Mouse (Mus musculus) embryonic facial prominence, embryonic 12.5 days (tissue): ENCODE measurements around the gene Fryl. TPM values are rescaled to one million over a fixed set of nuclear protein-coding genes. Genes with fewer than 3 reads are reported as not detected.

Source experiments
- ATAC-seq: fragments of 200-750 bp; cut with Nextera tagmentation; 2 replicates; pipeline ENCODE4 v1.8.0; 2017; ENCODE audit not compliant: insufficient number of reproducible peaks, insufficient read depth, low FRiP score, low TSS enrichment
- H3K27ac ChIP-seq: fragments of 300-500 bp; sonication (generic); 2 replicates; pipeline ENCODE4 v1.5.1; 2016; ENCODE audit warnings: mild to moderate bottlenecking
- H3K27me3 ChIP-seq: fragments of 300-500 bp; sonication (generic); 2 replicates; pipeline ENCODE4 v1.6.1; 2016; ENCODE audit warnings: mild to moderate bottlenecking, moderate library complexity
- H3K36me3 ChIP-seq: fragments of 300-500 bp; sonication (generic); 2 replicates; pipeline ENCODE4 v1.6.1; 2016; ENCODE audit warnings: mild to moderate bottlenecking
- H3K4me1 ChIP-seq: fragments of 300-500 bp; sonication (generic); 2 replicates; pipeline ENCODE4 v1.6.1; 2016
- H3K4me2 ChIP-seq: fragments of 300-500 bp; sonication (generic); replicated peaks from 2 replicates; pipeline ENCODE4 v1.6.1; 2016; ENCODE audit warnings: mild to moderate bottlenecking, moderate library complexity
- H3K4me3 ChIP-seq: fragments of 300-500 bp; sonication (generic); 2 replicates; pipeline ENCODE4 v1.5.1; 2016; ENCODE audit warnings: mild to moderate bottlenecking
- H3K9ac ChIP-seq: fragments of 300-500 bp; sonication (generic); 2 replicates; pipeline ENCODE4 v1.6.1; 2016; ENCODE audit warnings: mild to moderate bottlenecking, moderate library complexity
- H3K9me3 ChIP-seq: fragments of 300-500 bp; sonication (generic); 2 replicates; pipeline ENCODE4 v1.6.1; 2016; ENCODE audit warnings: mild to moderate bottlenecking, moderate library complexity
- WGBS: fragments of 180-500 bp; shearing (Covaris S2); methylation state at CpG from one replicate; pipeline ENCODE4 v1.1.7; 2016; 5-methylcytosine and 5-hydroxymethylcytosine counted together
- polyA plus RNA-seq: library from polyadenylated mRNA; unstranded; fragments of >200 nt; fragmentation: Nextera tagmentation; extraction: Ambion mirVana; gene quantifications from 2 replicates; pipeline ENCODE4 v1.2.1, GENCODE M21; 2016

The Fryl gene
- polyA plus RNA-seq, 1 experiment from 2014 or later = 28.6 TPM

DNA sequence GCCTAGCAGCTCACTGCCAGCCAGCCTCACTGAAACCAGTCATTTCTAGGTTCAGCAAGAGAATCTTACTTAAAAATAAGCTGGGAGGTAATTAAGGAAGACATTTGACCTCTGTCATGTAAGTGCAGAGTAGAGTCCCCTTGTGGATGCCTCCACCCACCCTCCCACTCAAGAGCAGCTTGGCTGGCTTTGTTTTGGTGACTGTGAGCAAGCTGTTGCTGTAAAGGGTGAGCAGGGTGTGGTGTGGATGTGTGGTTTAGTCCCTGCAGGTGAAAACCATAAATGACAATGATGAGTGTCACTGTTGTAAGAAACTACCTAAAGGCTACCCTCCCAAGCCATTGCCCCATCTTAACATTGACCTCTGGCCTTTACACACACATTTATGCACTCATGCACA is 104.2 kb downstream of the Fryl start:
- ATAC-seq = no peak
- no peak overlapping the region for H3K4me2 ChIP-seq
- H3K36me3 ChIP-seq = peaks cover 2% of the 10 kb centered on the region
- no peaks in the 10 kb centered on the region for H3K4me1 ChIP-seq
- no peak overlapping the region for H3K27ac ChIP-seq
- no peaks in the 10 kb centered on the region for H3K27me3 ChIP-seq
- H3K9me3 ChIP-seq = no peaks in the 10 kb centered on the region
- no peak overlapping the region for H3K4me3 ChIP-seq
- H3K9ac ChIP-seq = no peak overlapping the region

DNA sequence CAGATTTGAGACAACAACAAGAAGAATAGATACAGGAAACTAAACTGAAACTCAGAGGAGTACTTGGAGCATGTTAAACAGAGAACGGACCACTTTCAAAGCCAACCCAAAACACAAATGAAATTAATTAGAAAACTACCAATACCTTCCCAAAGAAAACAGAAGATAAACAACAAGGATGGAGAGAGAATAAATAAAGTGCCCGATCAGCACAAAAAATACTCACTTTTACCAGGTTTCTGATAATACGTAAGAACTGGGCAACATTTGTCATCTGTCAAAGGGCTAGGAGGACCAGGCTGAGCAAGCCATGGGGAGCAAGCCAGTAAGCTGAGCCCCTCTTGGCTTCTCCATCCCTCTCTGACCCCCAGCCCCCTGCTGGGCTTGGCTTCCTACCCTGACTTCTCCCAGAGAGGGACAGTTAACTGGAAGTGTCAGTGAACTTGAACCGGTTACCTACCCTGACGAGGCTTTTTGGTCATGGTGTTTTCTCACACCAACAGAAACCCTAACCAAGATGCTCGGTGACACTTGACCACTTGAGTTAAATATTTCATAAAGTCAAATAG is 105.5 kb downstream of the Fryl start:
- no peak overlapping the region for H3K4me3 ChIP-seq
- WGBS = 85% methylated on average over 6 of the region's 6 CpGs
- H3K27me3 ChIP-seq = no peaks in the 10 kb centered on the region
- H3K36me3 ChIP-seq = peaks cover 10% of the 10 kb centered on the region
- H3K27ac ChIP-seq = no peak overlapping the region
- H3K9ac ChIP-seq = no peak overlapping the region
- H3K9me3 ChIP-seq = no peaks in the 10 kb centered on the region
- no peak for ATAC-seq
- no peak overlapping the region for H3K4me2 ChIP-seq
- H3K4me1 ChIP-seq = no peaks in the 10 kb centered on the region

DNA sequence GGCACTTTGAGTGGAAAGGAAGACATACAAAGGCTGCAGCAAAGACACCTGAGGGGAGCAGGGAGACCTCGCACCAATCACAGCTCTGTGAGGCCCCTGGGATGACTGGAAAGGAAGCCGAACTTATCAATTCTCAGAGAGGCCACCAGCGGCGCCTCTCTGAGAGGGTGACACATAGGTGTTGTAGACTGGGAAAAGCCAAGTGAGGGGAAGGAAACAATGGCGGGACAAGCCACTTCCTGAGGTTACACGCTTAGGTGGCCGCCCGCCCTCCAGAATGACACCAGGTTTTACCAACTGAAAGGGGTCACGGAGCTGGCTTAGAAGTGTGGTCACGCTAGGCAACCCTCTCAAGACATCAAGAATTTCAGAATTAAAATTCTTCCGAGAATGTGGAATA is 111.4 kb downstream of the Fryl start:
- H3K36me3 ChIP-seq = peaks cover 12% of the 10 kb centered on the region
- no peak overlapping the region for H3K4me3 ChIP-seq
- H3K27me3 ChIP-seq = no peaks in the 10 kb centered on the region
- WGBS = 86% methylated on average over 11 of the region's 11 CpGs
- no peak for ATAC-seq
- no peak overlapping the region for H3K9ac ChIP-seq
- no peaks in the 10 kb centered on the region for H3K9me3 ChIP-seq
- H3K4me2 ChIP-seq = no peak overlapping the region
- H3K4me1 ChIP-seq = no peaks in the 10 kb centered on the region
- H3K27ac ChIP-seq = no peak overlapping the region

DNA sequence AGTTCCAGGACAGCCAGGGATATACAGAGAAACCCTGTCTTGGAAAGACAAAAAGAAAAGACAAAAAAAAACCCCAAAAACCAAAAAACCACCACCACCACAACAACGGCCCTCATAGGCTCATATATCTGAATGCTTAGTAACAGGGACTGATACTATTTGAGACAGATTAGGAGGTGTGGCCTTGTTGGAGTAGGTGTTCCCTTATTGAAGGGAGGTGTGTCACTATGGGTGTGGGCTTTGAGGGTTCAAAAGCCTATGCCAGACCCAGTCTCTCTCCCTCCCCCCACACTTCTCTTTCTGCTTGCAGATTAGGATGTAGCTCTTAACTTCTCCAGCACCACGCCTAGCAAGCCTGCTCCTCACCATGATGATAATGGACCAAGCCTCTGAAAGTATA is 114.7 kb downstream of the Fryl start:
- Histone ChIP-seq H3K9ac (no peak overlapping the region), H3K4me1 (no peaks in the 10 kb centered on the region), H3K27me3 (no peaks in the 10 kb centered on the region), H3K9me3 (no peaks in the 10 kb centered on the region), H3K4me3 (no peak overlapping the region), H3K27ac (no peak overlapping the region), H3K36me3 (peaks cover 7% of the 10 kb centered on the region), H3K4me2 (no peak overlapping the region)
- no peak for ATAC-seq
- 91% methylated on average over 2 of the region's 2 CpGs for WGBS

DNA sequence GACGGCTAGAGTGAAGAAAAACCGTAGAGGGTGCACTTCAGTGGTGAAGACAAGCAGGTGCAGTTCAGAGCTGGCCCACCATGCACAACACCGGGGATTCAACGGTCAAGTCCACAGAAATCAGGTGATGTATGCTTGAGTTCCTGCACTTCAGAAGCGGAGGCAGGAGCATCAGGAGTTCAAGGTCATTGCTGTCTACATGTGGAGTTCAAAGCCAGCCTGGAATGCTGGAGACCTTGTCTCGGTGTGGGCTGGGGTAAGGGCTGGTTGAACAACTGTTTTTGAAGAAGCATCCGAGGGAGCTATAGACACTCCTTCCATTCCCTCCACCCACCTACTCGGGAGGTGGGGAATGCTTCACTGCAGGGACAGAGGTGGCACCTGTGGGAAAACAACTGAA is 115.3 kb downstream of the Fryl start:
- Histone ChIP-seq H3K36me3 (peaks cover 3% of the 10 kb centered on the region; the same call in 1 of the 2 replicates), H3K27ac (no peak overlapping the region), H3K9ac (no peak overlapping the region), H3K4me1 (no peaks in the 10 kb centered on the region), H3K9me3 (no peaks in the 10 kb centered on the region), H3K4me3 (no peak overlapping the region), H3K4me2 (no peak overlapping the region), H3K27me3 (no peaks in the 10 kb centered on the region)
- ATAC-seq = no peak
- WGBS = 93% methylated on average over 8 of the region's 8 CpGs

DNA sequence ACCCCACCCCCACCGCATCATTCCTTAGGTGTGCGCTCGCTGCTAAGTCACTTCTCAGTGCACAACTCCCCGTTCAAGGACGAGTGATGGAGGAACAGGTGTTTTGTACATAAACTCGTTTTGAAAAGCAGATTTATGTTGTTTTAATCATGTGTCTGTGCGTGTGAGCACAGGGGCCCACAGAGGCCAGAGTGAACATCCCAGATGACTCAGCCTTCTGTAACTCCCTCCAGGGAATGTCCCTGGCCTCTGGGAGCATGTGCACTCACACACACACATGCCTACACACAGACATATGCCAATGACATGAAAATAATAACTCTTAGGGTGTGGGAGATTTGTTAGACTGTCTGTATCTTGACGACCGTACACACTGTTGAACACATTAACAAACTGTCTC is 118.9 kb downstream of the Fryl start:
- ATAC-seq = no peak
- WGBS = 84% methylated on average over 9 of the region's 9 CpGs
- no peak overlapping the region for H3K27ac ChIP-seq
- no peaks in the 10 kb centered on the region for H3K27me3 ChIP-seq
- H3K36me3 ChIP-seq = peaks cover 3% of the 10 kb centered on the region; the same call in 1 of the 2 replicates
- no peak overlapping the region for H3K9ac ChIP-seq
- no peak overlapping the region for H3K4me2 ChIP-seq
- H3K4me1 ChIP-seq = no peaks in the 10 kb centered on the region
- no peaks in the 10 kb centered on the region for H3K9me3 ChIP-seq
- no peak overlapping the region for H3K4me3 ChIP-seq

DNA sequence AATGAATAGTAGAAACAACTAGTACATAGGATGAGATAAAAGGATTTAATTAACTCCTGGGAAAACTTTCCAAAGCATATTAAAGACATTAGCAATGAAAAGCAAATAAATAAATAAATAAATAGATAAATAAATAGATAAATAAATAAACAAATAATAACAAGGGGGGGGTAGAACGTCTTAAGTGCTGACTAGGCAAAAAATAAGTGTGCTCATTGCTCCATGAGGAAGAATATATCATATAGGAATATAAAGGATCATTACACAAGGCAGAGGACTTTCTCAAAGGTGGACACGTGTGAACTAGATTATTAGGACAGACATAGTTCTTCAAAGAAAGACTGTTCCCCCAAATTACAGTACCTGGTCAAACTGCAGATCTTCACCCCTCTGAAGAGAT is 120.5 kb downstream of the Fryl start:
- Histone ChIP-seq H3K27ac (no peak overlapping the region), H3K36me3 (peaks cover 3% of the 10 kb centered on the region; the same call in 1 of the 2 replicates), H3K4me1 (no peaks in the 10 kb centered on the region), H3K9me3 (no peaks in the 10 kb centered on the region), H3K27me3 (no peaks in the 10 kb centered on the region), H3K9ac (no peak overlapping the region), H3K4me2 (no peak overlapping the region), H3K4me3 (no peak overlapping the region)
- 83% methylated on average over 2 of the region's 2 CpGs for WGBS
- ATAC-seq = no peak

DNA sequence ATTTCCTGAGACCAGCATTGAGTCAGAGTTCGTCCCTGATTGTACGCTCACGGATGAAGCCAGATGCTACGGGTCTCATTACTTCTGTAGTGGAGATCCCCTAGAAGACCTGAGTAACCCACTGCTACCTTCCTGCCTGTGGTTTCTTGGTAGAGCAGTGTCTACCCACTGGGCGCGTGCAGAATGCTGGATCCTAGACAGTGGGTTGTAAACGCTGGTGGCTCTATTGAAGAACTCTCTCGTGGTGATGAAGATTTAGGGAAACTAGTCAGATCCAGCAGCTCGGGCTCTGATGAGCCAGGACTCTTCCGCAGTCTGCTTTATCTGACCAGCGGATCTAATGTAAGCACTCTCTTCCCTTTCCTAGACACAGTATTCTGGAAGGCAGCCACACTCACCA is 121.3 kb downstream of the Fryl start:
- H3K9me3 ChIP-seq = no peaks in the 10 kb centered on the region
- ATAC-seq = no peak
- 87% methylated on average over 11 of the region's 11 CpGs for WGBS
- no peaks in the 10 kb centered on the region for H3K27me3 ChIP-seq
- H3K36me3 ChIP-seq = peaks cover 2% of the 10 kb centered on the region; the same call in 1 of the 2 replicates
- H3K4me2 ChIP-seq = no peak overlapping the region
- no peaks in the 10 kb centered on the region for H3K4me1 ChIP-seq
- no peak overlapping the region for H3K27ac ChIP-seq
- H3K9ac ChIP-seq = no peak overlapping the region
- no peak overlapping the region for H3K4me3 ChIP-seq

DNA sequence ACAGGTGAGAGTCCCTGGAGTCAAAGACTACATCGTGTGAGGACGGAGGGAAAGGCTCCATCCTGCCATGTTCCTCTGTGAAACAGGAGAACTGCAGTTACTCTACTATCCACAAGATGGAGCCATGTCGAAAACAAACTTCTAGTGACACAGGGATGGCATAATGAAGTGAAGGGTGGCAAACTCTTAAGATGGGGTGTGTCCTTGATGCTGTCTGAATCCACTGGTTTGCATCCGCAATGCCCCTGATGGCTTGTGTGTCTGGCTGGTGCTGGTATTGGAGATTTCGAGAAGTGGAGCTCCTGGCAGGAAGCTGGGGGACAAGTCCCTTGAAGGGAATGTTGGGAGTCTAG is 122.6 kb downstream of the Fryl start:
- Histone ChIP-seq H3K4me2 (no peak overlapping the region), H3K9me3 (no peaks in the 10 kb centered on the region), H3K4me1 (no peaks in the 10 kb centered on the region), H3K27ac (no peak overlapping the region), H3K4me3 (no peak overlapping the region), H3K27me3 (no peaks in the 10 kb centered on the region), H3K9ac (no peak overlapping the region), H3K36me3 (peaks cover 6% of the 10 kb centered on the region; the same call in 1 of the 2 replicates)
- ATAC-seq = no peak
- WGBS = 47% methylated on average over 5 of the region's 5 CpGs

DNA sequence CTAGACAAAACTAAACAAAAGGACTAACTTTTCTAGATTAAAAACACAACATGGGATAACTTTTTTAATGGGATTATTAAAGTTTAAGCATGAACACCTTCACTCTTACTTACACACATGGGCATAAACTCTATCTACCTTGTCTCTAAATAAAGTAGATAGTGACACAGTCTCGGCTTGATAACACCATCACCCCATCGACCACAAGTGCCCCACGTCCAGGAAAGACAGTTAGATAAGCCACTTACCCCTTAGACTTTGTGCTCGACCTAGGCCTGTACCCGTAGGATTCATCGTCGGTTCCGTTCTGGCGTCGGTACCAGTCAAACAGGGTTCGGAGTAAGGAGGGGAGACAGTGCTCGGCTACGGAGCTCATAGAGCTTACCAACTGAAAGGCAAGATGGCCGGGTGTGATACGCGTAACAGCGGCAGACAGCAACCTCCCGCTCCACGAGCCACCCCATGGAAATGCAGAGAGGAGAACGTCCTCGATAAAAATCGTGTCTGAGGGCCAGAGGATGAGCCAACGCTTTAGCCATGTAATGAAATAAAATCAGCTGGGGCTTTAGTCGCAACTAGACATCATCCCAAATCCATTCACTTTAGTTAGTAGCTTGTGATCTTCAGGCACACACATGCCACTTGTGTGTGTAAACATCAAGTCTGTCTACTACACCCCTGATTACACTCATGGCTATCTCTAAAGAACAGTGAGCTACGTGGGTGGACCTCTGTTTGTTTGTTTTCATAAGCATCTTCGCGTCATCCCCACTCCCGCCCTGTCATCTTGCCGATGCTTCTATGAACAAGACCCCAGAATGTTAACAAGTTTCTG is 123.2 kb downstream of the Fryl start:
- H3K9ac ChIP-seq = no peak overlapping the region
- no peaks in the 10 kb centered on the region for H3K9me3 ChIP-seq
- no peaks in the 10 kb centered on the region for H3K27me3 ChIP-seq
- H3K4me3 ChIP-seq = no peak overlapping the region
- H3K4me2 ChIP-seq = no peak overlapping the region
- no peak for ATAC-seq
- no peaks in the 10 kb centered on the region for H3K4me1 ChIP-seq
- peaks cover 11% of the 10 kb centered on the region; the same call in 1 of the 2 replicates for H3K36me3 ChIP-seq
- H3K27ac ChIP-seq = no peak overlapping the region
- WGBS = 91% methylated on average over 29 of the region's 29 CpGs

DNA sequence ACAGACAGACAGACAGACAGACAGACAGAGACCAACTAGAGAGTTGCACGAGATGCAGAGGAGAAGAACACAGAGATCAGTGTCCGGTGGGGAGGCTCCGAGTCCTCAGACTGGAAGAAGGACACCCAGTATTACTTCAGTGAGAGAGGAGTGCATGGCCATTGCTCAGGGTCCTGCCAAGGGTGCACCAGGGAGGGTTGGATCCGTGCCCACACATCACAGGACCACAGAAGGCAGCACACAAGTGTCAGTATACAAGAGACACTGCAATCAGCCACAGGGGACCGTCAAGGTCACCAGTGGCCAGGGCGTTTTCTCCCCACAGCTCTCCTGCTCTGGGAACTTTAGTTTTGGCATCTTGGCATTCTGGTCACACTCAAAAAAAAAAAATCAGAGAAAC is 125.4 kb downstream of the Fryl start:
- H3K27me3 ChIP-seq = no peaks in the 10 kb centered on the region
- no peaks in the 10 kb centered on the region for H3K4me1 ChIP-seq
- no peak overlapping the region for H3K27ac ChIP-seq
- H3K9ac ChIP-seq = no peak overlapping the region
- ATAC-seq = no peak
- no peak overlapping the region for H3K4me2 ChIP-seq
- 85% methylated on average over 6 of the region's 6 CpGs for WGBS
- peaks cover 20% of the 10 kb centered on the region; the same call in 1 of the 2 replicates for H3K36me3 ChIP-seq
- H3K4me3 ChIP-seq = no peak overlapping the region
- no peaks in the 10 kb centered on the region for H3K9me3 ChIP-seq

DNA sequence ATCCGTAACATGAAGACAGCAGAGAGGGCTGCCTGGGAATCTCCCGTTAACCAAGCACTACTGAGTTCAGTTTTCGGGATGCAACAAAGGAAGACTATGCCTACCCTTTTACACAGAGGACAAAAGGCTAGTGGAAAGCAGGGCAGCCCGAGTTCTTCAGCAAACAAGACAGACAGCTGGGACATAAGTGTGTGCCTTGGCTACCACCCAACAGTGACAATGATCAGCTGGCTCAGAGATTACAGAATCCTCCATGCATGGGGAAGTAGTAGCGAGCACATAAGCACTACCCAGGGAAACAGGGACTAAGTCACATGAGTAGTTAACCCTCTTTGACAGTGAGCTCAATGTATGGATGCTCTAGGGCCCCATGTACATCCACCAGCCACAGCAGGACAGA is 126.5 kb downstream of the Fryl start:
- WGBS = 86% methylated on average over 5 of the region's 5 CpGs
- Histone ChIP-seq H3K4me2 (no peak overlapping the region), H3K4me3 (no peak overlapping the region), H3K9ac (no peak overlapping the region), H3K27ac (no peak overlapping the region), H3K4me1 (no peaks in the 10 kb centered on the region), H3K36me3 (peaks cover 20% of the 10 kb centered on the region; the same call in 1 of the 2 replicates), H3K27me3 (no peaks in the 10 kb centered on the region), H3K9me3 (no peaks in the 10 kb centered on the region)
- no peak for ATAC-seq
